ENCODE assay signal across 10 mouse cellular contexts in the genomic region with DNA sequence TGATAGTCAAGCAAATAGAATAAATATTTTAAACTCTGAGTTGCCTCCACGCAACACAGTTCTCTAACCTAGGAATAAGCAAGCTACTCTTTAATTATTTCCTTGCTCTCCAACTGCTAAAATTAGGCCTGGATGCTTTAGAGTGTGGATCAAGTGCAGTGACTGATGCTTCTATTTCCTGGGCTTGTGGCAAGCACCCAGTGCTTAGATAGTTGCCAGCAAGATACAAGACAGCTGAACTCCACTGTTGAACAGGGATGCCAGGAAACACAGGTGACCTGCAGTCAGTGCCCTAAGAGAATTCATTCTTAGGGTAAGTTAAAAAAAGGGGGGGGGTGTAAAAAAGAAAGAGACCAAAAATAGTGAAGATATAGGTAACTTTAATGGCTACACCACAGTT.
"Had no signal": no experiment of that assay in that cellular context is flagged by ENCODE, and none has a peak within 500 bp of the region (broad histone marks: within the 10 kb centered on the region; RNA-seq: fewer than 3 reads in every experiment).

No protein-coding gene starts in this region.

- DNase-seq: kidney, postnatal 14 days; kidney, postnatal 4 days; left cerebral cortex, postnatal 4 days; lung, adult 18-20 months; lung, postnatal 10 days; lung, postnatal 36 days; retina, postnatal 1 day; right cerebral cortex, postnatal 25 days; thymus, adult 18-20 months; thymus, postnatal 36 days had no signal
